Mouse (Mus musculus) spleen, postnatal 14 days (tissue): Measurements from ENCODE around the gene Olfr134.
"Not testable (repeated sequence)": the region's sequence is repeated elsewhere in the genome, so short reads cannot be mapped to it uniquely, and the experiment has no call there.

ENCODE experiments used
- DNase-seq, 2 experiments: peaks; one replicate each; pipeline ENCODE4 v3.0.0; 2021 to 2022; ENCODE audit warnings: low spot score in 2 of 2

Gene Olfr134

GRCm38 (mm10) chr17:38171088-38171487, at the start of gene Olfr134:
TSS of gene Olfr134 (plus strand) at chr17:38171388.
- DNase-seq = no peak

GRCm38 (mm10) chr17:38124199-38124598, 47.0 kb upstream of the Olfr134 start:
- not testable (repeated sequence) for DNase-seq

GRCm38 (mm10) chr17:38125371-38125770, 45.8 kb upstream of the Olfr134 start:
- DNase-seq = not testable (repeated sequence)

GRCm38 (mm10) chr17:38134426-38134825, 36.8 kb upstream of the Olfr134 start, which contains the start of gene Olfr132:
TSS of gene Olfr132 (minus strand) at chr17:38134526.
- DNase-seq = no peak

DNA sequence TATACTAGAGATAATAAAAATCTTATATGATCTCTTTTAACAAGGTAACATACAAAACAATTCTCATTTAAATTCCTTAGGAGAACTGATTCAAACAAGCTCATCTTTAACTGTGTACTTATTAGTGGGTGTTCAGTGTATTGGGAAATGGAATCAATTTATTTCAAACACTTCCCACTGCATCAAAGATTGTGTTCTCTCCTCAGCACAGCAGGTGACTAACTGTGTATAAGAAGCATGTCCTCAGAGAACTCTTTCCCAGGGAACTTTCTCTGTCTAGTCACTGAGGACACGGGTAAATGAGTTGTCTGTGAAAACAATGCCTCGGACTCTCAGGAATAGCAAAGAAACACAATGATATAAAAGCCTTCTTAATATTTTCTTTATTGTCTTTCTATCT, 26.2 kb upstream of the Olfr134 start, which contains the start of gene Olfr133:
TSS of gene Olfr133 (plus strand) at position 301 of the 400 bp plus-strand sequence.
- no peak for DNase-seq

DNA sequence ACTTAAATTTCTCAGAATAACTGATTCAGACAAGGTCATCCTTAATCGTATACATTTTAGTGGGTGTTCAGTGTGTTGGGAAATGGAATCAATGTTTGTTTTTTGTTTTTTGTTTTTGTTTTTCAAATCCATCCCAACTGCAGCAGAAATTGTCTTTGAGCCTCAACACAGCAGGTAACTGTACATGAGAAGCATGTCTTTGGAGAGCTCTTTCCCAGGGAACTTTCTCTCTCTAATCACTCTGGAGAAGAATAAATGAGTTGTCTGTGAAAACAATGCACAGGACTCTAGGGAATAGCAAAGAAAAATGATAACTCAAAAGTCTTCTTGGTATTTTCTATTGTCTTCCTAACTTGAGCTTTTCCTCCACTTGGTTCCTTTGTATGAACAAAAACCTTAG, 32.8 kb downstream of the Olfr134 start, which contains the start of gene Olfr135:
TSS of gene Olfr135 (plus strand) at position 301 of the 400 bp plus-strand sequence.
- no peak for DNase-seq
